11 mouse cellular contexts compared by ENCODE assay signal in genomic region chr6:146890215-146890614, GRCm38 (mm10). TPM values are rescaled to one million over a fixed set of nuclear protein-coding genes. Genes with fewer than 3 reads are reported as not detected.
DNase-seq lines count a peak whose midpoint lies in the region; ATAC-seq and TF ChIP-seq lines count a peak whose summit lies in the region.
"Had no signal": no experiment of that assay in that cellular context is flagged by ENCODE, and none has a peak within 500 bp of the region (broad histone marks: within the 10 kb centered on the region; RNA-seq: fewer than 3 reads in every experiment).

No protein-coding gene starts in this region.

- peaks cover 16% of the 10 kb centered on the region for H3K4me1 ChIP-seq in liver, embryonic 11.5 days (replicated peaks; ENCODE audit: control insufficient read depth, insufficient read depth, low read length)
- H3K4me1 ChIP-seq in heart, embryonic 16.5 days (ENCODE audit: control insufficient read depth, insufficient read depth, low read length), result peaks cover 24% of the 10 kb centered on the region
- H3K4me1 ChIP-seq in liver, embryonic 16.5 days (ENCODE audit: control insufficient read depth, low read depth, low read length), result peaks cover 2% of the 10 kb centered on the region

- ATAC-seq in liver, embryonic 11.5 days (replicated peaks; ENCODE audit: low FRiP score), result no peak
- ATAC-seq in heart, embryonic 16.5 days (replicated peaks; ENCODE audit: extremely low read depth, insufficient read depth, low FRiP score), result no peak
- no peak for ATAC-seq in liver, embryonic 16.5 days (ENCODE audit: low read depth)

- no peaks in the 10 kb centered on the region for H3K36me3 ChIP-seq in liver, embryonic 11.5 days (ENCODE audit: control insufficient read depth, insufficient read depth, low read length)
- 0 out of 2 replicates have a peak, but pooled peaks cover 4% of the 10 kb centered on the region for H3K36me3 ChIP-seq in heart, embryonic 16.5 days (ENCODE audit: control insufficient read depth, insufficient read depth)
- no peaks in the 10 kb centered on the region for H3K36me3 ChIP-seq in liver, embryonic 16.5 days (ENCODE audit: control insufficient read depth, insufficient read depth)

- peak overlapping the region; percentile 97 for H3K27ac ChIP-seq in gastrocnemius, adult 2 months
- no peak overlapping the region for H3K27ac ChIP-seq in liver, embryonic 11.5 days (ENCODE audit: low read depth, low read length)
- H3K27ac ChIP-seq in heart, embryonic 16.5 days (ENCODE audit: low read length), result peak overlapping the region; percentile 49
- no peak overlapping the region for H3K27ac ChIP-seq in liver, embryonic 16.5 days (ENCODE audit: low read length)

- no peaks in the 10 kb centered on the region for H3K9me3 ChIP-seq in liver, embryonic 11.5 days (ENCODE audit: control insufficient read depth, low read length)
- H3K9me3 ChIP-seq in heart, embryonic 16.5 days (replicated peaks; ENCODE audit: control insufficient read depth, low read length), result no peaks in the 10 kb centered on the region
- no peaks in the 10 kb centered on the region for H3K9me3 ChIP-seq in liver, embryonic 16.5 days (replicated peaks; ENCODE audit: control insufficient read depth, low read length)

- peak overlapping the region; percentile 65 for H3K4me2 ChIP-seq in liver, embryonic 11.5 days
- peak overlapping the region; percentile 51 for H3K4me2 ChIP-seq in heart, embryonic 16.5 days (ENCODE audit: low read depth, low read length)
- H3K4me2 ChIP-seq in liver, embryonic 16.5 days (ENCODE audit: low read depth, low read length), result peak overlapping the region; percentile 7; the same call in 1 of the 2 replicates

- no peak for TF ChIP-seq CTCF in gastrocnemius, adult 2 months (IDR thresholded peaks at IDR 0.05)

- H3K9ac ChIP-seq in liver, embryonic 11.5 days (ENCODE audit: low read depth, low read length), result no peak overlapping the region
- H3K9ac ChIP-seq in heart, embryonic 16.5 days (ENCODE audit: low read length), result peak overlapping the region; percentile 12
- H3K9ac ChIP-seq in liver, embryonic 16.5 days (ENCODE audit: low read depth, low read length), result no peak overlapping the region

- 65% methylated on average over 2 of the region's 2 CpGs for WGBS in liver, embryonic 11.5 days
- WGBS in heart, embryonic 16.5 days, result 64% methylated on average over 2 of the region's 2 CpGs
- WGBS in liver, embryonic 16.5 days (ENCODE audit: insufficient replicate concordance), result 53% methylated on average over 2 of the region's 2 CpGs

- DNase-seq in gastrocnemius, adult 2 months, result no peak
- DNase-seq in gastrocnemius, adult 18-20 months (ENCODE audit: low spot score), result no peak
- DNase-seq in liver, embryonic 11.5 days (ENCODE audit: low spot score), result no peak
- no peak for DNase-seq in liver
- DNase-seq in cerebellum, postnatal 10 days, result no peak
- DNase-seq in cerebellum, postnatal 14 days, result no peak
- DNase-seq: B cell, adult 2 months; kidney, adult 8-10 months; lung, postnatal 10 days had no signal

- intact Hi-C loops in gastrocnemius, adult 2 months (cut with DNase I), result no loop called here

- H3K4me3 ChIP-seq in gastrocnemius, adult 2 months, result peak overlapping the region; percentile 99
- H3K4me3 ChIP-seq in liver, embryonic 11.5 days (ENCODE audit: low read depth, low read length), result no peak overlapping the region
- peak overlapping the region; percentile 25; the same call in 1 of the 2 replicates for H3K4me3 ChIP-seq in heart, embryonic 16.5 days (ENCODE audit: low read length)
- H3K4me3 ChIP-seq in liver, embryonic 16.5 days (ENCODE audit: low read depth, low read length), result no peak overlapping the region

- H3K27me3 ChIP-seq in liver, embryonic 11.5 days (replicated peaks; ENCODE audit: control insufficient read depth, insufficient read depth, low read length), result no peaks in the 10 kb centered on the region
- no peaks in the 10 kb centered on the region for H3K27me3 ChIP-seq in heart, embryonic 16.5 days (ENCODE audit: control insufficient read depth, insufficient read depth, low read length)
- H3K27me3 ChIP-seq in liver, embryonic 16.5 days (ENCODE audit: control insufficient read depth, insufficient read depth, low read depth, low read length), result no peaks in the 10 kb centered on the region

RNA-seq across cellular contexts. Expression of gene Ppfibp1, which starts 1.9 kb away (rescaled TPM):
- total RNA-seq in gastrocnemius, adult 2 months (2021), result 10 to 100 TPM; 40.3 to 44.8 TPM
- total RNA-seq in gastrocnemius, adult 18-20 months (2021), result 10 to 100 TPM; 54.4 to 65.7 TPM
- 31.1 and 33.1 TPM in 2 replicates for polyA plus RNA-seq in liver, embryonic 11.5 days (2014; fragmentation: Nextera tagmentation; extraction: Ambion mirVana)
- 47.9 and 49.8 TPM in 2 replicates for polyA plus RNA-seq in heart, embryonic 16.5 days (2015; fragmentation: Nextera tagmentation; extraction: Ambion mirVana)
- polyA plus RNA-seq in liver, embryonic 16.5 days (2015; fragmentation: Nextera tagmentation; extraction: Ambion mirVana), result 12.9 and 14.4 TPM in 2 replicates

RNA-seq across cellular contexts. Expression of gene Smco2, which starts 40.3 kb away (rescaled TPM):
- total RNA-seq in gastrocnemius, adult 2 months (2021), result not detected
- total RNA-seq in gastrocnemius, adult 18-20 months (2021), result not detected
- not detected in 2 replicates for polyA plus RNA-seq in liver, embryonic 11.5 days (2014; fragmentation: Nextera tagmentation; extraction: Ambion mirVana)
- polyA plus RNA-seq in heart, embryonic 16.5 days (2015; fragmentation: Nextera tagmentation; extraction: Ambion mirVana), result 0.11 and 0.39 TPM in 2 replicates
- not detected in 2 replicates for polyA plus RNA-seq in liver, embryonic 16.5 days (2015; fragmentation: Nextera tagmentation; extraction: Ambion mirVana)

Comparison
In these comparisons a context has a peak if more than half of its experiments do, and no peak if none do; other contexts are left out.
1. H3K27ac ChIP-seq: peak in gastrocnemius, adult 2 months (single experiment) and heart, embryonic 16.5 days (single experiment); none in liver, embryonic 11.5 days (single experiment) and liver, embryonic 16.5 days (single experiment).
2. H3K4me3 ChIP-seq: peak in gastrocnemius, adult 2 months (single experiment) and heart, embryonic 16.5 days (single experiment); none in liver, embryonic 11.5 days (single experiment) and liver, embryonic 16.5 days (single experiment).
3. H3K4me2 ChIP-seq: peak in every context shown above with its lines; median percentile 65 in liver, embryonic 11.5 days; 51 in heart, embryonic 16.5 days; 7 in liver, embryonic 16.5 days.